Mouse (Mus musculus): Measurements from ENCODE around the gene Kctd3. TPM values are rescaled to one million over a fixed set of nuclear protein-coding genes. Genes with fewer than 3 reads are reported as not detected.

The Kctd3 gene
- polyA plus RNA-seq, 1 experiment from 2014 or later, result 27.4 TPM

- Histone ChIP-seq H3K27ac (no peak overlapping the region), H3K9me3 (no peaks in the 10 kb centered on the region), H3K36me3 (replicated peaks) (peaks cover 37% of the 10 kb centered on the region), H3K4me3 (no peak overlapping the region), H3K4me1 (peaks cover 30% of the 10 kb centered on the region), H3K27me3 (ENCODE audit: poor library complexity, severe bottlenecking) (no peaks in the 10 kb centered on the region)
- 93% methylated on average over 1 of the region's 1 CpGs for WGBS
- DNase-seq (ENCODE audit: extremely low spot score, low spot score), result no peak
These were observed 2.9 kb downstream of the Kctd3 start for GRCm38 (mm10) chr1:189004774-189005173.

GRCm38 (mm10) chr1:189001815-189002214 is 5.8 kb downstream of the Kctd3 start:
- H3K27ac ChIP-seq, result no peak overlapping the region
- no peaks in the 10 kb centered on the region for H3K27me3 ChIP-seq (ENCODE audit: poor library complexity, severe bottlenecking)
- H3K4me1 ChIP-seq, result peaks cover 25% of the 10 kb centered on the region
- DNase-seq (ENCODE audit: extremely low spot score, low spot score), result no peak
- no peaks in the 10 kb centered on the region for H3K9me3 ChIP-seq
- no peak overlapping the region for H3K4me3 ChIP-seq
- 90% methylated on average over 12 of the region's 12 CpGs for WGBS
- peaks cover 64% of the 10 kb centered on the region for H3K36me3 ChIP-seq (replicated peaks)

- Histone ChIP-seq H3K4me3 (no peak overlapping the region), H3K27ac (no peak overlapping the region), H3K36me3 (replicated peaks) (peaks cover 75% of the 10 kb centered on the region), H3K27me3 (ENCODE audit: poor library complexity, severe bottlenecking) (no peaks in the 10 kb centered on the region), H3K4me1 (peaks cover 7% of the 10 kb centered on the region), H3K9me3 (no peaks in the 10 kb centered on the region)
- no peak for DNase-seq (ENCODE audit: extremely low spot score, low spot score)
- 91% methylated on average over 10 of the region's 10 CpGs for WGBS
These were observed 7.7 kb downstream of the Kctd3 start for GRCm38 (mm10) chr1:188999981-189000380.

DNA sequence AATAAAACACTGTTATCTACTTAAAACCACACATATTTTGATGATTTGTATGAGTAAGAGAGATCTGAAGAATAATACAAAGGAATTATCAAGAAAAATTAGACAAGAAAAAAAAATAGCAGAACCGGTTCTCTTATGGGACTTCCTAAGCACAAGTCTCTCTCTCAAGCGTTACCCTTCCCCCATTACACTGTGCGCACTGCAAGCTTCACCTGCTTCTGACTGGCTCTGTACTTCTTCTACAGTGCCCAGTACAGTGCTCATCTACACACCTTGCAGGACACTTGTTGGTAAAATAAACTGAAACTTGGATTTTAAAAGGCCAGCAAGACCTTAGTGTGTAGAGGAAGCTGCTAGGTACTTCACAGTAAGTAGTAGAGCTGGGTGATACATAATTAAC is 9.7 kb downstream of the Kctd3 start:
- H3K9me3 ChIP-seq, result no peaks in the 10 kb centered on the region
- H3K27me3 ChIP-seq (ENCODE audit: poor library complexity, severe bottlenecking), result no peaks in the 10 kb centered on the region
- no peak overlapping the region for H3K4me3 ChIP-seq
- 99% methylated on average over 3 of the region's 3 CpGs for WGBS
- DNase-seq (ENCODE audit: extremely low spot score, low spot score), result no peak
- peaks cover 84% of the 10 kb centered on the region for H3K36me3 ChIP-seq (replicated peaks)
- no peaks in the 10 kb centered on the region for H3K4me1 ChIP-seq
- no peak overlapping the region for H3K27ac ChIP-seq

- no peaks in the 10 kb centered on the region for H3K27me3 ChIP-seq (ENCODE audit: poor library complexity, severe bottlenecking)
- peaks cover 93% of the 10 kb centered on the region for H3K36me3 ChIP-seq (replicated peaks)
- no peak overlapping the region for H3K4me3 ChIP-seq
- no peaks in the 10 kb centered on the region for H3K4me1 ChIP-seq
- no peaks in the 10 kb centered on the region for H3K9me3 ChIP-seq
- no peak for DNase-seq (ENCODE audit: extremely low spot score, low spot score)
- no peak overlapping the region for H3K27ac ChIP-seq
- 50% methylated on average over 4 of the region's 4 CpGs for WGBS
These were observed 14.4 kb downstream of the Kctd3 start for GRCm38 (mm10) chr1:188993218-188993617.

GRCm38 (mm10) chr1:188980050-188980449 is 27.6 kb downstream of the Kctd3 start:
- Histone ChIP-seq H3K4me1 (no peaks in the 10 kb centered on the region), H3K9me3 (no peaks in the 10 kb centered on the region), H3K27me3 (ENCODE audit: poor library complexity, severe bottlenecking) (no peaks in the 10 kb centered on the region), H3K27ac (no peak overlapping the region), H3K36me3 (replicated peaks) (peaks cover 97% of the 10 kb centered on the region), H3K4me3 (no peak overlapping the region)
- DNase-seq (ENCODE audit: extremely low spot score, low spot score), result peak; percentile 53
- WGBS, result 32% methylated on average over 3 of the region's 3 CpGs

GRCm38 (mm10) chr1:188973926-188974325 is 33.7 kb downstream of the Kctd3 start:
- no peaks in the 10 kb centered on the region for H3K27me3 ChIP-seq (ENCODE audit: poor library complexity, severe bottlenecking)
- WGBS, result 91% methylated on average over 16 of the region's 16 CpGs
- no peak overlapping the region for H3K4me3 ChIP-seq
- DNase-seq (ENCODE audit: extremely low spot score, low spot score), result no peak
- no peaks in the 10 kb centered on the region for H3K9me3 ChIP-seq
- peaks cover 100% of the 10 kb centered on the region for H3K36me3 ChIP-seq (replicated peaks)
- no peaks in the 10 kb centered on the region for H3K4me1 ChIP-seq
- no peak overlapping the region for H3K27ac ChIP-seq

- Histone ChIP-seq H3K27ac (no peak overlapping the region), H3K36me3 (replicated peaks) (peaks cover 100% of the 10 kb centered on the region), H3K27me3 (ENCODE audit: poor library complexity, severe bottlenecking) (no peaks in the 10 kb centered on the region), H3K9me3 (no peaks in the 10 kb centered on the region), H3K4me1 (no peaks in the 10 kb centered on the region), H3K4me3 (no peak overlapping the region)
- DNase-seq (ENCODE audit: extremely low spot score, low spot score), result no peak
- 85% methylated on average over 6 of the region's 6 CpGs for WGBS
These were observed 34.6 kb downstream of the Kctd3 start for GRCm38 (mm10) chr1:188973078-188973477.

DNA sequence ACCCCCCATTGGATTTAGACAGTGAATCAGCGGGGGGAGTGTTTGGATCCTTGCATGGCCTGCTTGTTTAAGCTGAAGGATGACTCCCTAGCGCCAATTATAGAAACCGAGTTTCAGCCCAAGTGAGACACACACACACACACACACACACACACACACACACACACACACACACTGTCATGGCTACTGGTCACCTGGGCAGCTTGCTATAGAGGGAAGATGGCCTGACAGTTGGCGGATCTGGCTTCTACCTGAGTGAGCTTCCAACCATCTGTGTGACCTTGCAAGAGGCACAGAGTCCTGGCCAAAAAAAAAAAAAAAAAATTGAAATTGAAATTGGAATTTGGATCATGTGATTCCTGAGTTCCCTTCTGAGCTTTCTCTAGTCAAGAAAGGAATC is 55.1 kb downstream of the Kctd3 start:
- H3K4me1 ChIP-seq, result 0 out of 2 replicates have a peak, but pooled peaks cover 3% of the 10 kb centered on the region
- no peaks in the 10 kb centered on the region for H3K27me3 ChIP-seq (ENCODE audit: poor library complexity, severe bottlenecking)
- WGBS, result 91% methylated on average over 4 of the region's 4 CpGs
- no peaks in the 10 kb centered on the region for H3K9me3 ChIP-seq
- H3K4me3 ChIP-seq, result no peak overlapping the region
- no peaks in the 10 kb centered on the region for H3K36me3 ChIP-seq (replicated peaks)
- no peak for DNase-seq (ENCODE audit: extremely low spot score, low spot score)
- H3K27ac ChIP-seq, result no peak overlapping the region

GRCm38 (mm10) chr1:188951091-188951490 is 56.5 kb downstream of the Kctd3 start:
- DNase-seq (ENCODE audit: extremely low spot score, low spot score), result no peak
- Histone ChIP-seq H3K4me3 (no peak overlapping the region), H3K4me1 (peaks cover 11% of the 10 kb centered on the region; the same call in 1 of the 2 replicates), H3K27me3 (ENCODE audit: poor library complexity, severe bottlenecking) (no peaks in the 10 kb centered on the region), H3K36me3 (replicated peaks) (no peaks in the 10 kb centered on the region), H3K9me3 (no peaks in the 10 kb centered on the region), H3K27ac (no peak overlapping the region)
- WGBS, result 97% methylated on average over 6 of the region's 6 CpGs

DNA sequence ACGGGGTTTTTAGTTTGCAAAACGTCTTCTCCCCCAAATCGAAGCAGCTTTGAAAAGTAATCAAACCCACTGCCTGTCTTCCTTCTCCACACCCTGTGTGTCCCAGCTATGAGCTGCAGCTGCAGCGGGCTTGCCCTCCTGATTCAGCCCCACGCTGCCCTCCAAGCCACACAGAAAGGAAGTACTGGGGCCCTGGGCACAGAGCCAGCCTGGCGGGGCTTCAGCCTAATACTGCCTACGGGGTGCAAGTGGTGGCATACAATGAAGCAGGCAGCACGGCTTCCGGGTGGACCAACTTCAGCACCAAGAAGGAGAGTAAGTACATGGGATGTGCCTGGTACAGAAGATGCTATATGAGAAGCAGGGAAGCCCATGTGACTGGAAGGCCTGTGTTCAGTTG is 59.4 kb downstream of the Kctd3 start:
- Histone ChIP-seq H3K36me3 (replicated peaks) (no peaks in the 10 kb centered on the region), H3K27me3 (ENCODE audit: poor library complexity, severe bottlenecking) (no peaks in the 10 kb centered on the region), H3K4me1 (peaks cover 15% of the 10 kb centered on the region), H3K27ac (no peak overlapping the region), H3K4me3 (no peak overlapping the region), H3K9me3 (no peaks in the 10 kb centered on the region)
- WGBS, result 84% methylated on average over 9 of the region's 9 CpGs
- no peak for DNase-seq (ENCODE audit: extremely low spot score, low spot score)

- no peaks in the 10 kb centered on the region for H3K36me3 ChIP-seq (replicated peaks)
- 63% methylated on average over 5 of the region's 5 CpGs for WGBS
- no peaks in the 10 kb centered on the region for H3K9me3 ChIP-seq
- H3K4me1 ChIP-seq, result peaks cover 15% of the 10 kb centered on the region
- no peak overlapping the region for H3K4me3 ChIP-seq
- H3K27me3 ChIP-seq (ENCODE audit: poor library complexity, severe bottlenecking), result no peaks in the 10 kb centered on the region
- no peak overlapping the region for H3K27ac ChIP-seq
- DNase-seq (ENCODE audit: extremely low spot score, low spot score), result peak; percentile 21
These were observed 59.8 kb downstream of the Kctd3 start for GRCm38 (mm10) chr1:188947794-188948193.

GRCm38 (mm10) chr1:188946849-188947248 is 60.8 kb downstream of the Kctd3 start:
- WGBS, result 86% methylated on average over 11 of the region's 11 CpGs
- Histone ChIP-seq H3K4me3 (no peak overlapping the region), H3K4me1 (peaks cover 15% of the 10 kb centered on the region), H3K36me3 (replicated peaks) (no peaks in the 10 kb centered on the region), H3K27ac (no peak overlapping the region), H3K9me3 (no peaks in the 10 kb centered on the region), H3K27me3 (ENCODE audit: poor library complexity, severe bottlenecking) (no peaks in the 10 kb centered on the region)
- DNase-seq (ENCODE audit: extremely low spot score, low spot score), result no peak

GRCm38 (mm10) chr1:188945326-188945725 is 62.3 kb downstream of the Kctd3 start:
- no peak overlapping the region for H3K4me3 ChIP-seq
- H3K4me1 ChIP-seq, result peaks cover 15% of the 10 kb centered on the region
- H3K36me3 ChIP-seq (replicated peaks), result no peaks in the 10 kb centered on the region
- H3K27ac ChIP-seq, result no peak overlapping the region
- no peaks in the 10 kb centered on the region for H3K9me3 ChIP-seq
- no peak for DNase-seq (ENCODE audit: extremely low spot score, low spot score)
- 59% methylated on average over 8 of the region's 8 CpGs for WGBS
- no peaks in the 10 kb centered on the region for H3K27me3 ChIP-seq (ENCODE audit: poor library complexity, severe bottlenecking)

All from forebrain, embryonic 10.5 days (tissue).